Mouse (Mus musculus) spleen, postnatal 36 days (tissue): ENCODE data around the gene Per1.

Experiments used
- DNase-seq, 2 experiments: peaks; one replicate each; pipeline ENCODE4 v3.0.0; 2022; ENCODE audit warnings: low spot score in 2 of 2, mixed read lengths in 1 of 2

Gene Per1

DNA sequence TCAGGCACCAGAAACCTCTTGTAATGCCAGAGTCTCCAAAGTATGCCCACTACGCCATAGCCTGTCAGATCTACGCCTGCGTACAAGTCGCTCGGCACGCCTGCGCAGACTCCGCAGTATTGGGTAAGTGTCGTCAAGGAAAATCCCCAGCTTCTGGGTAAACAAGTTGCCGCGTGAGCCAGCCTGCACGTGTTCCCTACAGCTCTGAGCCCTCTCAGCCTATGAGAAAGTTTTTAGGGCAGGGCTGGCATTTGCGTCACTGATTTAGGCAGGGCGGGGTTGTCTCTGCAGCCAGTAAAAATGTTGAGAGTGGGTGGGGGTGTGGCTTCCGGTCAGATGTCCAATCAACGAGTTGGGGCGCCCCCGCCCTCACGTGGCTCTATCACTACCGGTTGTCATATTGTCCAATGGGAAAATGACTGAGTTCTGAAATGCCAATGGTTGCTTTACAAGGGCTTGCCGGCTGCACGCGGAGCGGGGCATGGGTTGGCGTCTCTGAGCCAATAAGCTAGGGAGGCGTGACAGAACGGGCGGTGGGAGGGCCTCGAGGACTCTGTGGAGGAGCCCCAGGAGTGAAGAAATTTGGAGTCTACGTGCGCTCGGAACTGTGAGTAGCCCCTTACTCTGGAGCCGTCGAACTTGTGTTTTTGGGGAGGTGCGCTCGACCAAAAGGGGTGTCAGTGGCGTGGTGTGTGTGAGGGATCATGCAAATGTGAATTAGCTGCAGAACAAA is at the start of gene Per1:
Per1 (plus strand) TSS at position 521 of the 733 bp plus-strand sequence.
- DNase-seq: peak; percentile 99 to 100

- peak; percentile 81 to 87 for DNase-seq
These were observed 49.3 kb upstream of the Per1 start, which contains the start of gene Aurkb for GRCm38 (mm10) chr11:69045531-69046394. Gene Aurkb, plus strand, starts transcription at chr11:69045647.

DNA sequence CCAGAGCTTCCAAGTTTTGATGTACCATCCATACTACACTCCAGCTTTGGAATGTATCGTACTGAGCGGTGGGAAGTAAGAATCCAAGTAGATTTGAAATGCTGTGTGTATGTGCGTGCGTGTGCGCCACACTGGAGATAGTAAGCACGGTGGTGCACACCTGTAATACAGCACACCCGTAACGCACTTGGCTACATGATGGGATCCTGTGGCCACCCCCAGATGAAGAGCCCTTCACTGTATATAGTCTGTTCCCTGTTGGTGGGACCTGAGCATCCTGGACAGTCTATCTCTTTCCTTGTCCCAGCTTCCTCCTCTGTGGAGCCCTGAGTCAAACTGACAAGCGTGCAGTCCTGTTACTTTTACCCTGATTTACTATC is 48.6 kb upstream of the Per1 start:
- DNase-seq: no peak

- no peak for DNase-seq
These were observed 47.4 kb upstream of the Per1 start for GRCm38 (mm10) chr11:69047592-69047991.

GRCm38 (mm10) chr11:69048151-69048550 is 46.9 kb upstream of the Per1 start:
- no peak for DNase-seq

- DNase-seq: no peak
These were observed 44.3 kb upstream of the Per1 start for GRCm38 (mm10) chr11:69050748-69051147.

DNA sequence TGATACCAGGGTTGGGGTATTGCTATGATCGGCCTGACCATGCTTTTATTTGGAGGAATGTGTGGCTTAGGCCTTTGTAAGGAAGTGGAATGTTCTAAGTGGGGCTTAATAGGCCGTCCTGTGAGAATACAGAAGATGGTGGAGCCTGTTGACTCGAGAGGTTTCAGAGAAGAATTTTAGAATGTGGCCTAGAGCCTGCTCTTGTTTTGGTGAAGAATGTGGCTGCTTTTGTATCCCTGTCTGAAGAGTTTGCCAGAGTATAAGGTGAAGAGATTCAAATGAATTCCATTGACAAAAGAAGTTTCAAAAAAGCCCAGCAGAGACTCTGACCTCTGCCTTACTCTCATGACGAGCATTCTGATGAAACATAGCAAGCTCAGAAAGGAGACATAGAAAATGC is 43.2 kb upstream of the Per1 start:
- DNase-seq: no peak

- no peak for DNase-seq
These were observed 42.1 kb upstream of the Per1 start for GRCm38 (mm10) chr11:69052824-69053421.

DNA sequence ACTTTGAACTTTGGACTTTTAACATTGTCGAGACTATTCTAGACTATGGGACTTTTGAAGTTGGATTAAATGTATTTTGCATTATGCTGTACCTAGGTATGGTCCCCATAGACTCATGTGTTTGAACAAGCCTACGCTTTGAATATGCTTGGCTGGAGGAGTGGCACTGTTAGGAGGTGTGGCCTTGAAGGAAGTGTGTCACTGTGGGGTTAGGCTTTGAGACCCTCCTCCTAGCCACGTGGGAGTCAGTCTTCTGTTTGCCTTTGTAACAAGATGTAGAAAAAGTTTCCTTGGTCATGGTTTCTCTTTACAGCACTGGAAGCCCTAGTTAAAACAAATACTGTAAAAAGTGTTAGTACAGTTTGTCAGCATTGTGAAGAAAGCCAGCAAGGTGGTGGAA is 41.2 kb upstream of the Per1 start:
- no peak for DNase-seq

DNA sequence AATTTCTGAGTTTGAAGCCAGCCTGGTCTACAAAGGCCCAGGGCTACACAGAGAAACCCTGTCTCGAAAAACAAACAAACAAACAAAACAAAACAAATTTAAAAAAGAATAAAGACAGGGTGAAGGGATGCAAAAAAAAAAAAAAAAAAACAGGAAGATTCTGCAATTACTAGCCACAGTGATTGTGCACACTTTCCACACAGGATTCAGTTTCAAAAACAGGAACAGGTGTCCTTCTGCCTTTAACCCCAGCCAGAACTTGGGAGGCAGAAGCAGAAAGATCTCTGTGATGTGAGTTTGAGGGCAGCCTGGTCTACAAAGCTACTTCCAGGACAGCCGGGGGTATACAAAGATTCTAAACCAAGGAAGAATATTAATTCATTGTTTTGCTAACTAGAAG is 36.8 kb upstream of the Per1 start:
- DNase-seq: no peak

DNA sequence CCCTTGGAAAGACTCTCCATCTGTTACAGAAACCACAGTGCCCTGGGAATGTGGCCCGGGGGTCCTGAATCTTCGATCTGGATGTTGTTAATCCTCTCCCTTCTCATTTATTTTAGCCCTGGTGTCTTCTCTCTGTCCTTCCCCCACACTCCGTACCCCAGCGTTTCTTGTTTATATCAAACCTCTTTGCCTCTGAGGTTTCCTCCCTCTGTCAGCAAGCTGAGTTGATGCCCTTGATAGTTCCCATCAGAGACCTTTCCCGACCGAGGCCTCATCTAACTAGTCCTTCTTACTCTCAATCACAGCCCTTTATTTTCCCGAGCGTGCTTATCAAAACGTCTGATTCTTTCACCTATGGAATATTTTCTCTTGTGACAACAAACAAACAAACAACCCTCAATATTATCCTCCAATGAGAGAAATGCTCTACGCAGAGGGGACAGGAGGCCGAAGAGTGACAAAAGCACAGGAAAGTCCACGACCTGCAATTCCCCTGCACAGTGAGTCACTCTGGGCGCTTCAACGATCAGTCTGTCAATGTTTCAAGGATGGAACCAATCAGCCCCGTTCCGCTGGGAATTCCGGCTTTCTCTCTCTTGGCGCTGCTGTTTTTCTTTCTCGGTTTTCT is 36.2 kb upstream of the Per1 start:
- no peak for DNase-seq

GRCm38 (mm10) chr11:69059357-69059974 is 35.6 kb upstream of the Per1 start, which contains the start of gene Borcs6:
Gene Borcs6, plus strand, starts transcription at chr11:69059717.
- DNase-seq: peak; percentile 98

DNA sequence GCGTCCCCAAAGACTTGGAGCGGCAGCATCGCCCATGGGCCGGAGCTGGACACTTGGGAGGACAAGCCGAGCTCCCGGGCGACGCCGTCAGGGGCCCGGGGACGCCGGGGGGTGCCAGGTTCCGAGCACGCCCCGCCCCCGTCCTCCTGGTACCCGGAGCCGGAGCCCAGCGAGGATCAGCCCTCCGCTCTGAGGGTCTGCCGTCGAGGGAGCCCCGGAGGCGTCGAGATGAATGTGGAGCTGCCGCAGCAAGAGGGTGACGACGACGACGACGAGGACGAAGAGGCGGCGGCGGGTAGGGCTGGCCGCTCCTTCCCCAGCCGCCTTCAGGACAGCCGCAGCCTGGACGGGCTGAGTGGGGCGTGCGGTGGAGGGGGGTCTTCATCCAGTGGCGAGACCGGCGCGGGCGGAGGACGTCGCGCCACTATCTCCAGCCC is 35.0 kb upstream of the Per1 start:
- DNase-seq: peak in 1 of 2 experiments; percentile 45

DNA sequence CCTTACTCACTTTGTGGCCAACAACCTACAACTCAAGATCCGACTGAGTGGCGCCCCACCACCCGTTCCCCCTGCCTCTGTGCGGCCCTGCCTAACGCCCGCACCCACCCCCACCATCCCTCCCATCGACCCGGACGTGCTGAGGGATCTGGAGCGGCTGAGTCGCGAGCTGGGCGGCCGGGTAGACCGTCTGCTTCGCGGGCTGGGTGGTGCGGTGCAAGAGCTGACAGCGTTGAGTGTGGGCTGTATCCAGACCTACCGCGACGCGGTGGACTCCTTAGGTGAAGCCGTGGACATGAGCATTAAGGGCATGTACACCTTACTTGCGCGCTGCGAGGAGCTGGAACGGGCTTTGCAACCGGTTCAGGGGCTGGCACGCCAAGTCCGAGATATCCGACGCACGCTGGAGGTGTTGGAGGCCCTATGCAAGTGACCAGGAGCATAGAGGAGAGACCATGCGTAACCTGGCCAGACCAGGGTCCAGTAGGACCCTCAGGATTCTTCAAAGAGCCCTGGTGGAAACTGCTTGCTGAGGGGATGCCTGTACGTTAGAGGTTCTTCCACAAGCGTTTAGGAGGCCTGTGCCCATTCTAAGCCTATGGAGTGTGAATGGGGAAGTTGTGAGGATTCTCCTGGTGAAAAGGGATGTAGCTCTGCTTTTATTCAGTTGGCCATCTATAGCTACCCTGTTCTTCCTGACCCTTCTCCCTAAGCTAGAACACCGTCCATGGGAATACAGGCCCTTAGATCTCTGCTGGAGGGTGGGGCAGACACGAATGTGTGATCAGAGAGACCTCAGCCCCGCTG is 34.4 kb upstream of the Per1 start:
- DNase-seq: no peak

DNA sequence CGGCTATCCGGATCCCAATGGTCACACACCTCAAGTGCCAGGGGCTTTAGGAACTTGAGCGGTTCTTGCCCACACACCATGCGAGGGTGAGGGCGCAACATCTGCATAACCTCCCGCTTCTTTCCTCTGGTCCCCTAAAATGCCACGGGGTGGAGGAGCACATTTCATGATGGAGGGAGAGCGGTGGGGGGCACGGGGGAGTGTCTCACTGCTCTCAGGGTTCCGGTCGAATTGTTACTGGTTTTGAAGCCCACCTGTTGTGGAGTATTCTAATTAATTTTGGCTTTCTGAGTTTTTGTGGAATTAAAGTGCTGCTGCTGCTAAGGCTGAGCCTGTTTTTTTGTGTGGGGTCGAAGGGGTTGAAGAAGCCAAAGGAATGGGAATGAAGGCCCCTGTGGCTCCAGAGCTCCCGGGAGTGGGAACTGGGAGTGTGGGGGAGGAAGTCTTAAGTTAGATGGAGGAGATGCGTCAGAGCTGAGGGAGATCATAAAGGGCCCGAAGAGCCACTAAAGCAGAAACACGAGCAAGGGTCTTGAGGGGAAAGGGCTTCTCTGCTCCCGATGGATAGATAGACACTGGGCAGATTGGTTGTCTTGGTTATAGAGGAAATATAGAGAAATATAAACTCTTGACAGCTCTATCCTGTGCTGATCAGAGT is 33.6 kb upstream of the Per1 start:
- no peak for DNase-seq

DNA sequence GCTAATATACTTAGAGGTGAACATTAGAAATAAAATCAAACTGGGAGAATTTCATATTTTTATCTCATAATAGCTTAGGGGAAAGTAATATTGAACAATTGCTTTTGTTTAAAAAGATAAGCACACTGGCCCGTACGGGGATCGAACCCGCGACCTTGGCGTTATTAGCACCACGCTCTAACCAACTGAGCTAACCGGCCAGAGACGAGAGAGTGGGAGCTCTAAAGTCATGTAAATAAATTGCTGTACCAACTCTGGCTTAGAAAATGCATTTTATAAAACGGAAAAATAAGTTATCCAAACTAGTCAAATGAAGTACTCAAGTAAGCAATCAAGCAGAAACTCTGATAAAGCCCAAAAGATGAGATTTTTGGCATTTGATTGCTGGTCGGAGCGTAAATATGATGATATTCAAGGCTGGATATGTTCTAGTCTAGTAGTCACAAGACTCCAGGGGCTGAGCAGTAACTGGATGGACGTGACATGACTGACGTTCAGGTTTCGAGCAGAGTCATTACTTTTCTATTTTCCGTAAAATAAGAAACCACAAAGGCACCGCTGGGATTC is 32.7 kb upstream of the Per1 start:
- peak; percentile 70 to 81 for DNase-seq

GRCm38 (mm10) chr11:69062761-69063224 is 32.2 kb upstream of the Per1 start:
- DNase-seq: peak; percentile 92 to 95

- DNase-seq: peak; percentile 67 to 68
These were observed 31.4 kb upstream of the Per1 start for GRCm38 (mm10) chr11:69063413-69064201.
